Mouse (Mus musculus): Measurements from ENCODE around the gene Mip. TPM values are rescaled to one million over a fixed set of nuclear protein-coding genes. Genes with fewer than 3 reads are reported as not detected.
"Not testable (repeated sequence)": the region's sequence is repeated elsewhere in the genome, so short reads cannot be mapped to it uniquely, and the experiment has no call there.

The Mip gene
- total RNA-seq, 2 experiments from 2014 or later = not detected

DNA sequence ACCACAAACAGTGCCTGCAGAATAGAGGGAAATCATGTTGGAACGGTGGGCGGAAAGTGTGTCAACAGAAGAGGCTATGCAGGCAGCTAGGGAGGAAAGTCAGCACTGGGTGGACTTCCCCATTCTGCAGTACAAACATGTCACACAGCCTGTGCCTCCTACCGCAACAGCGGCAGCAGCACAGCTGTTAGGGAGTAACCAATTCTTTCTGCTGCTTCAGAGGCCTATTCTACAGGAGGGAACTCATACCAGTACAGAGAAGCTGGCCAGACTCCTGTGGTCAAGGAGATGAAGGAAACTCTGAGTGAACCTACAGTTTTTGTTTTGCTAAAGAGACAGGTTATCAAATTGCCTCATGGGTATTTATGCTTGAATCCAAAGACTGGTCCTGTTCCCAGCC is 33.3 kb downstream of the Mip start:
- DNase-seq (ENCODE audit: extremely low spot score in 1 of 2, low spot score in 2 of 2) = no peak
- Histone ChIP-seq H3K27ac (no peak overlapping the region), H3K4me3 (no peak overlapping the region)
- TF ChIP-seq CTCF (IDR thresholded peaks at IDR 0.05) = no peak
- intact Hi-C loops (cut with DNase I) = no loop called here

DNA sequence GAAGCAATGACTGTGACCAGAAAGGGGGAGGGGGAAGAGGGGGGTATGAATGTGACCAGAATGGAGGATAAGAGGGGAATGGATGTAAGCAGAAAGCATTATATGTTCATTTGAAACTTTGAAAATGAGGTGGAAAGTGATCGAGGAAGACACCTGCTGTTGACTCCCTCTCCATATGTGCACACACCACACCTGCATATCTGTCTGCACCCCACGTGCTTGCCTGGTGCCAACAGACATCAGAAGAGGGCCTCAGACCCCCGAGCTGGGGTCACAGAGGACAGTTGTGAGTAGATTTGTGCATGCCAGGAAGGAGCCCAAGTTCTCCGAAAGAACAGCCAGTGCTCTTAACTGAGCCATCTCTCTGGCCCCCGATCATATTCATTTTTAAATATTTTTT is 34.3 kb downstream of the Mip start:
- no peak for DNase-seq (ENCODE audit: extremely low spot score in 1 of 2, low spot score in 2 of 2)
- no peak overlapping the region for H3K27ac ChIP-seq
- intact Hi-C loops (cut with DNase I) = no loop called here
- TF ChIP-seq CTCF (IDR thresholded peaks at IDR 0.05) = no peak
- H3K4me3 ChIP-seq = no peak overlapping the region

DNA sequence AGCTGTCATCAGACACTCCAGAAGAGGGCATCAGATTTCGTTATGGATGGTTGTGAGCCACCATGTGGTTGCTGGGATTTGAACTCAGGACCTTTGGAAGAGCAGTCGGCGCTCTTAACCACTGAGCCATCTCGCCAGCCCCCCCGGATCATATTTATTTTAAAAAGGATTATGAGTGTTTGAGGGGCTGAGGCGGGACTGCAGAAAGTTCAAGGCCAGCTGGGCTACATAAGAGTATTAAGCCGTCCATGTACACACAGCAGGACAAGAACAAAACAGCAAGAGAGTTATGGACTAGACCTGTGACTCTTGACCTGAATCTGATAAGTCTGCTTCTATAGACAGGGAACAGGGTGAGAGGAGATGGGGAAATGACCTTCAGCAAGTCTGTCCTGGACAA is 34.7 kb downstream of the Mip start:
- H3K27ac ChIP-seq; H3K4me3 ChIP-seq; intact Hi-C loops (cut with DNase I); DNase-seq (ENCODE audit: extremely low spot score in 1 of 2, low spot score in 2 of 2): not testable (repeated sequence)

DNA sequence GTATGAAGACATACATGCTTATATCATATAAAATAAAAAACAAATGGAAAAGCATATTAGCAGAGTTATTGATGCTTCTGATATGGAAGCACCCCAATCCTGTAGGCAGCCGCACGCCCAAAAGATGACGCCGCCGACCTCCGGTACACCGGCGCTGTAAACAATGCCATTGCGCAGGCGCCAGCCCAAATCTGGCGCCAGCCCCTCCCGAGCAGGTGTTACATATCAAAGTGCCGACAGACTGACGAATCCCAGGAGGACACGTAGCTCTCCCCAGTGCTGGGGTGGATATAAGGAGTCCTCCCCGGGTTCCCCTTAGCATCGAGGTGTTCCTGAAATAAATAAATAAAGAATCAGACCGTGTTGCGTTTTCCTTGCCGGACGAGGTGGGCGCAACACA is 36.7 kb downstream of the Mip start:
- no peak overlapping the region for H3K27ac ChIP-seq
- H3K4me3 ChIP-seq = no peak overlapping the region
- intact Hi-C loops (cut with DNase I) = no loop called here
- no peak for TF ChIP-seq CTCF (IDR thresholded peaks at IDR 0.05)
- DNase-seq (ENCODE audit: extremely low spot score in 1 of 2, low spot score in 2 of 2) = no peak

DNA sequence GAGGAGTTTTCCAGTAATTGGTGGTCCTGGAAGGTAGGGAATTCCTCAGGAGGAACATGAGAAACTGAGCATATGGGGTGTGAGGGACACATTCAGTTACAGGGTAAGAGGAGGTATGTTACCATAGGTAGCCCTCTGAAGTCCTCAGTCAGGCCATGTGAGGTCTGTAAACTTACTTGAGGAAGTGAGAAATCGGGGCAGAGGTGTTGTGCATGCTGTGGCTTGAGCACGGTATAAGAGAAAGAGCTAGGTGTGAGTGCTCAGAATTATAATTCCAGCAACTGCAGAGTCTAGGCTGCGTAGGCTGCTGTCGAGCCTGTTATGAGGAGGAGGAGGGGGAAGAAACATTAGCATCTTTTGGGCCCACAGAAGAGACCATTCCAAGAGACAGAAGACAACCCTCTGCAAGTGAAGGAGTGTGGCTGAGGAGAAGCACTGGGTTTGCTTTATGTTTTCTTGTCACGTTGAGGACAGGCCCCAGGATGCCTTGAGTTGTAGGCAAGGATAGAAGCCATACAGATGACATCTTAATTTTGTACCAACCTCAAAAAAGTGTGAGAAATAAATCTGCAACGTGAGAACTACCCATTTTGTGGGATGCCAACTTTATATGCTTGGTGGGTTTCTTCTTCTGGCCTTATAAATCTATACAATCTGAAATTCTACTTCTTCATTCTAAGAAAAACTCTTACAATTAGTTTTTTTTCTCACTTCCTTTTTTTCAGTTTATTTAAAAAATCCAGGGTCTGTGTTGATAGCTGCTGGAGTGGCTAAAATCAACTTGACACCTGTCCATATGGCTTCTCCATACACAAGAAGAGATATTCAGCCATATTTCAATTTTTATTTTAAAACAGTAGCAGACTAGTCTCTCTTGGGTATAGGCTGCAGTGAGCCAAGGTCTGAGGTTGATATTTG is 38.0 kb downstream of the Mip start:
- no peak overlapping the region; the same call in 1 of the 2 replicates for H3K27ac ChIP-seq
- DNase-seq (ENCODE audit: extremely low spot score in 1 of 2, low spot score in 2 of 2) = no peak
- no peak for TF ChIP-seq CTCF (IDR thresholded peaks at IDR 0.05)
- H3K4me3 ChIP-seq = no peak overlapping the region
- intact Hi-C loops (cut with DNase I) = no loop called here

DNA sequence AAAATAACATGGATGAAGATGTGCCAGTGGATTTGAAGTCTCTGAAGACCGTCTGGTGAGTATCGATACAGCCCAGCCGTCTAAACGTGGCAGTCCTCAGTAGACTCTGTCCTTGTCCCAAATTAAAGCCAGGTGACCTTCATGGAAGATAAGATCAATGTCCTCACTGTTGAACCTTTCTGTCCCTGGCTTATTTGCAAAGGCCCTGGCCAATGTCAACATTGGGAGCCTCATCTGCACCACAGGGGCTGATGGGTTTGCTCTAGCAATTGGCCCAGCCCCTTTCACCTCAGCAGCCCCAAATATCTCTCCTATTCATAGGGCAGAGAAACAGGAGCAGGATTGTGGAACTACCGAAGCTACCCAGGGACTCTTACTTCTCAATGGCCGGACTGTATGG is 42.7 kb downstream of the Mip start, which contains the start of gene Apof:
Gene Apof, plus strand, starts transcription at position 301 of the 400 bp plus-strand sequence.
- TF ChIP-seq CTCF (IDR thresholded peaks at IDR 0.05) = no peak
- no peak within 1 kb of the TSS for H3K27ac ChIP-seq
- H3K4me3 ChIP-seq = no peak within 1 kb of the TSS
- intact Hi-C loops (cut with DNase I) = no loop called here
- DNase-seq (ENCODE audit: extremely low spot score in 1 of 2, low spot score in 2 of 2) = no peak

DNA sequence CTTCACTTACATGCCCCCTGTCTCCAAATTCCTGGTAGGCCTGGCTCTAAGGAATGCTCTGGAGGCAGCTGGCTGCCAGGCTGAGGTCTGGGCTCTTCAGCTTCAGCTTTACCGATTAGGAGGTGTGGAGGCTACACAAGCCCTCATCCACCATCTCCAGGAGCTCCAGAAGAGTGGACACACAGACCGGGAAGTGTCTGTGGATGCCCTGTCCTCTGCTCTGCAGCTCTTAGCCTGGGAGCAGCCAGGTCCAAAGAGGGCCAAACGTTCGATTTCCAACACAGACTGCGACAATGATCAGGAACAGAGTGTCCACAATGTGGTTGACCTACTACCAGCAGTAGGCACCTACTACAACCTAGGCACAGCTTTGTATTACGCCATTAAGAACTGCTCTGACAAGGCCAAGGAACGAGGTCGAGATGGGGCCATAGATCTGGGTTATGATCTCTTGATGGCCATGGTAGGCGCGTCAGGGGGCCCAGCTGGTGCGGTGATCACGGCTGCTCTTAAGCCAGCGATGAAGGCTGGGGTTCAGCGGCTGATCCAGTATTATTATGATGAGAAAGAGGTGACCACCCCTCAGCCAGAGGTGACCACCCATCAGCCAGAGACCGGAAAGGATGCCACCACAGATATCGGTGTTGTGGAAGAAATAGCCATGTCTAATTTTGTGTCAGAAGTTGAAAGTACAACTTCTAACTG is 43.7 kb downstream of the Mip start:
- intact Hi-C loops (cut with DNase I) = no loop called here

DNA sequence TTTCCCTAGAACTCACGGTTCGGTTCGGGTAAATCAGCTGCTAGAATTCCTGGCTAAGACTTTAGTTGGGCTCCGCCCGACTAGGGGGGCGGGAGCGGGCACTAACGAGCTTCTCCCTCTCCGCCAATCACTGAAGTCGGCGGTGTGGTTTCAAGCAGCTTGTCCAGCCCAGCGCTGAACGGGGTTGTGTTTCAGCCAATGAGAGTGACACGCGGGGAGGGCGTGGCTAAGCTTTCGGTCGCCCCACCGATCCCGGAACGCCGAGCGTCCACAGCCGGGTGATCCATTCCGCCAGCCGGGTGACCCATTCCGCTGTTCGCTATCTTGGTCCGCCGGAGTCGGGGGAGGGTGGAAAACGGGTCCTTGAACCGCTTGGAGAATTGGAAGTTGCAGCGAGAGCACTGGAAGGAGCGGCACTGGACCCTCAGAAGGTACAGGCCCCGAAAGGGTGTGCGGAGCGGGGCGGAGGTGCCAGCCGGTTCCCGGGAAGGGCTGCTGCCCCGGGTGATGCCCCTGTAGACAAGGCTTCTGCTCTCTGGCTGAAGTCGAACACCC is 44.7 kb downstream of the Mip start, which contains the start of gene Stat2:
Gene Stat2, plus strand, starts transcription at position 273 of the 555 bp plus-strand sequence.
- intact Hi-C loops (cut with DNase I) = loop anchor here (5.0 kb wide), 2 partner anchors 38 to 178 kb away; partner anchors contain the start of genes Baz2a and Timeless
- DNase-seq (ENCODE audit: extremely low spot score in 1 of 2, low spot score in 2 of 2) = peak; percentile 94 to 95
- no peak for TF ChIP-seq CTCF (IDR thresholded peaks at IDR 0.05)
- Histone ChIP-seq H3K27ac (peak within 1 kb of the TSS; percentile 90), H3K4me3 (peak within 1 kb of the TSS; percentile 79)

More for the DNA sequence above, 43.7 kb downstream of the Mip start:
- no peak for TF ChIP-seq CTCF (IDR thresholded peaks at IDR 0.05)
- no peak for DNase-seq (ENCODE audit: extremely low spot score in 1 of 2, low spot score in 2 of 2)
- H3K4me3 ChIP-seq = peak overlapping the region; percentile 79
- H3K27ac ChIP-seq = peak overlapping the region; percentile 79; the same call in 1 of the 2 replicates

DNA sequence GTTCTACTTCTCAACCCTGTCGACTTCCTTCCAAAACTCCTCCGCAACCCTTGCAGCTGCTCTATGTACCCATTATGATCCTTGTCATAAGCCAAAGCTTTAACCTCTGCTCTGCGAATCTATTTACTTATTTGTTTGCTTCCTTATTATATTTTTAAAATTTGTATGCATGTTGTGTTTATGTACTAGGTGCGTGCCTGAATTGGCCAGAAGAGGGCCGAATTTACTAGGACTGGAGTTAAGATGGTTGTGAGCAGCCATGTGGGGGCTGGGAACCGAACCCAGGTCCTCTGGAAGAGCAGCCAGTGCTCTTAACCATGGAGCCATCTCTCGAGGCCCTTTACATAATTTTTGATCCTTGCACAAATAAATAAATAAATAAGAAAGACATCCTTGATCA is 45.2 kb downstream of the Mip start:
- Histone ChIP-seq H3K4me3 (peak overlapping the region; percentile 79), H3K27ac (peak overlapping the region; percentile 90)
- no peak; the same call in 1 of the 2 replicates for TF ChIP-seq CTCF (IDR thresholded peaks at IDR 0.05)
- DNase-seq (ENCODE audit: extremely low spot score in 1 of 2, low spot score in 2 of 2) = no peak
- intact Hi-C loops (cut with DNase I) = loop anchor here (5.0 kb wide), 2 partner anchors 39 to 179 kb away; partner anchors contain the start of genes Baz2a and Timeless

DNA sequence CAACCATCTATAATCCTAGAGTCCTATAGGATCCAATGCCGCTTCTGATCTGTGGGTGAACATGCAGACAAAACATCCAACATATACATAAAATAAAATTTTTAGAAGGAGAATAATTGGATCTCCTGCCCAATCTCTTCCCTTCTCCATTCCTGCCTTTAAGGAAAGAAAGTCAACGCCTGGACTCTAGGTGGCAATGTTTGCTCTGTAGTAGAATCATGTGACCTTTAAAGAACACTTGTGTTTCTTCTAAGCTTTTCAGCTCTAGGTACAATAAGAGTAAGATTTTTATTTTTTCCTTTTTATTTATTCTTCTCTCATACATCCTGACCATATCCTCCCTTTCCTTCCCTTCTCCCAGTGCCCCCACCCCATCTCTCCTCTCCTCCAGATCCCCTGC is 46.2 kb downstream of the Mip start:
- no peak for DNase-seq (ENCODE audit: extremely low spot score in 1 of 2, low spot score in 2 of 2)
- no peak overlapping the region for H3K4me3 ChIP-seq
- intact Hi-C loops (cut with DNase I) = loop anchor here (5.0 kb wide), 2 partner anchors 40 to 180 kb away; partner anchors contain the start of genes Baz2a and Timeless
- H3K27ac ChIP-seq = no peak overlapping the region
- peak; percentile 11 for TF ChIP-seq CTCF (IDR thresholded peaks at IDR 0.05)

DNA sequence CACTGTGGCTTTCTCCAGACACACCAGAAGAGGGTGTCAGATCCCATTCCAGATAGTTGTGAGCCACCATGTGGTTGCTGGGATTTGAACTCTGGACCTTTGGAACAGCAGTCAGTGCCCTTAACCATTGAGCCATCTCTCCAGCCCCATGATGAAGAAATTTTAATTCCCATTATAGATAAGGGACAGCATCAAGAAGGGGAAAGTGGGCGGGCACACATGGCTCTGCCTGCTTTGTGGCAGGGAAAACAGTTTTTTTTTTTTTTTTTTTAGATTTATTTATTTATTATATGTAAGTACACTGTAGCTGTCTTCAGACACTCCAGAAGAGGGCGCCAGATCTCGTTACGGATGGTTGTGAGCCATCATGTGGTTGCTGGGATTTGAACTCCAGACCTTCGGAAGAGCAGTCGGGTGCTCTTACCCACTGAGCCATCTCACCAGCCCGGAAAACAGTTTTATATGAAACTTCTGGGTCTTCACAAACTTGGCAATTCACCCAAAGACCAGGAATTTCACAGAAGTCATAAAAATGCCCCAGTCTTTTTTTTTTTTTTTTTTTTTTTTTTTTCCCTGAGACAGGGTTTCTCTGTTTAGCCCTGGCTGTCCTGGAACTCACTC is 47.3 kb downstream of the Mip start:
- intact Hi-C loops (cut with DNase I) = loop anchor here (5.0 kb wide), 2 partner anchors 41 to 181 kb away; partner anchors contain the start of genes Baz2a and Timeless
- not testable (repeated sequence) for DNase-seq (ENCODE audit: extremely low spot score in 1 of 2, low spot score in 2 of 2); H3K27ac ChIP-seq; H3K4me3 ChIP-seq
- TF ChIP-seq CTCF (IDR thresholded peaks at IDR 0.05) = peak; percentile 4; the same call in 1 of the 2 replicates

DNA sequence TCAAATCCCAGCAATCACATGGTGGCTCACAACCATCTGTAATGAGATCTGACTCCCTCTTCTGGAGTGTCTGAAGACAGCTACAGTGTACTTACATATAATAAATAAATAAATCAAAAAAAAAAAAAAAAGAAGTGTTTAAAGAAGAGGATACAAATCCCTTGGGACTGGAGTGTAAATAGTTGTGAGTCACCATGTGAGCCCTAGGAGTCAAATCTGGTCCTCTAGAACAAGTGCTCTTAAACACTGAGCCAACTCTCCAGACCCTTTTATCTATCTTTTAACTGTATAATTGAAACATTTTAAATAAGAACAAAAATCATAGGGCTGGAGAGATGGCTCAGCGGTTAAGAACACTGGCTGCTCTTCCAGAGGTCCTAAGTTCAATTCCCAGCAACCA is 49.7 kb downstream of the Mip start:
- H3K4me3 ChIP-seq; H3K27ac ChIP-seq; intact Hi-C loops (cut with DNase I); DNase-seq (ENCODE audit: extremely low spot score in 1 of 2, low spot score in 2 of 2): not testable (repeated sequence)

Measured in left cerebral cortex, adult 2 months (tissue).